Mouse (Mus musculus): ENCODE measurements around the gene Nol9. TPM values are rescaled to one million over a fixed set of nuclear protein-coding genes. Genes with fewer than 3 reads are reported as not detected.

Nol9 gene
- polyA plus RNA-seq, 1 experiment, result 22.8 TPM

GRCm38 (mm10) chr4:152077191-152077590, 38.1 kb downstream of the Nol9 start:
- no peak overlapping the region for H3K4me3 ChIP-seq (ENCODE audit: extremely low read depth, insufficient read depth, insufficient read length)
- H3K36me3 ChIP-seq (ENCODE audit: control insufficient read depth, insufficient read depth, low read length), result no peaks in the 10 kb centered on the region
- WGBS, result 96% methylated on average over 9 of the region's 9 CpGs
- DNase-seq (ENCODE audit: low read depth in 1 of 2, low spot score in 2 of 2), result no peak
- 0 out of 2 replicates have a peak, but pooled peaks cover 1% of the 10 kb centered on the region for H3K27me3 ChIP-seq (ENCODE audit: control insufficient read depth, insufficient read depth, low read length)
- H3K27ac ChIP-seq (ENCODE audit: insufficient read depth, low read length), result no peak overlapping the region
- TF ChIP-seq POLR2A (IDR thresholded peaks at IDR 0.05; ENCODE audit: low read depth, low read length) (no peak), CTCF (IDR thresholded peaks at IDR 0.05; ENCODE audit: extremely low read depth, insufficient read depth, insufficient read length, insufficient replicate concordance) (no peak)
- no peaks in the 10 kb centered on the region for H3K4me1 ChIP-seq (ENCODE audit: control insufficient read depth, insufficient read depth, insufficient read length)

GRCm38 (mm10) chr4:152078105-152078530, 39.0 kb downstream of the Nol9 start:
- Histone ChIP-seq H3K27ac (ENCODE audit: insufficient read depth, low read length) (no peak overlapping the region), H3K36me3 (ENCODE audit: control insufficient read depth, insufficient read depth, low read length) (no peaks in the 10 kb centered on the region), H3K4me3 (ENCODE audit: extremely low read depth, insufficient read depth, insufficient read length) (no peak overlapping the region), H3K4me1 (ENCODE audit: control insufficient read depth, insufficient read depth, insufficient read length) (no peaks in the 10 kb centered on the region), H3K27me3 (ENCODE audit: control insufficient read depth, insufficient read depth, low read length) (no peaks in the 10 kb centered on the region)
- TF ChIP-seq POLR2A (IDR thresholded peaks at IDR 0.05; ENCODE audit: low read depth, low read length) (no peak), CTCF (IDR thresholded peaks at IDR 0.05; ENCODE audit: extremely low read depth, insufficient read depth, insufficient read length, insufficient replicate concordance) (no peak)
- 84% methylated on average over 10 of the region's 10 CpGs for WGBS
- DNase-seq (ENCODE audit: low read depth in 1 of 2, low spot score in 2 of 2), result no peak

GRCm38 (mm10) chr4:152079261-152079660, 40.1 kb downstream of the Nol9 start:
- Histone ChIP-seq H3K4me1 (ENCODE audit: control insufficient read depth, insufficient read depth, insufficient read length) (no peaks in the 10 kb centered on the region), H3K4me3 (ENCODE audit: extremely low read depth, insufficient read depth, insufficient read length) (no peak overlapping the region), H3K27me3 (ENCODE audit: control insufficient read depth, insufficient read depth, low read length) (0 out of 2 replicates have a peak, but pooled peaks cover 1% of the 10 kb centered on the region), H3K27ac (ENCODE audit: insufficient read depth, low read length) (no peak overlapping the region), H3K36me3 (ENCODE audit: control insufficient read depth, insufficient read depth, low read length) (no peaks in the 10 kb centered on the region)
- DNase-seq (ENCODE audit: low read depth in 1 of 2, low spot score in 2 of 2), result no peak
- TF ChIP-seq CTCF (IDR thresholded peaks at IDR 0.05; ENCODE audit: extremely low read depth, insufficient read depth, insufficient read length, insufficient replicate concordance), result no peak
- no peak for TF ChIP-seq POLR2A (IDR thresholded peaks at IDR 0.05; ENCODE audit: low read depth, low read length)
- WGBS, result 87% methylated on average over 3 of the region's 3 CpGs

- WGBS, result 25% methylated on average over 7 of the region's 7 CpGs
Observed at GRCm38 (mm10) chr4:152079931-152080330, 40.8 kb downstream of the Nol9 start.

GRCm38 (mm10) chr4:152083611-152084220, 44.6 kb downstream of the Nol9 start:
- H3K27ac ChIP-seq (ENCODE audit: insufficient read depth, low read length), result no peak overlapping the region
- no peak for DNase-seq (ENCODE audit: low read depth in 1 of 2, low spot score in 2 of 2)
- WGBS, result 88% methylated on average over 7 of the region's 7 CpGs
- TF ChIP-seq CTCF (IDR thresholded peaks at IDR 0.05; ENCODE audit: extremely low read depth, insufficient read depth, insufficient read length, insufficient replicate concordance), result no peak
- no peak for TF ChIP-seq POLR2A (IDR thresholded peaks at IDR 0.05; ENCODE audit: low read depth, low read length)
- no peaks in the 10 kb centered on the region for H3K36me3 ChIP-seq (ENCODE audit: control insufficient read depth, insufficient read depth, low read length)
- H3K4me3 ChIP-seq (ENCODE audit: extremely low read depth, insufficient read depth, insufficient read length), result no peak overlapping the region
- no peaks in the 10 kb centered on the region; the same call in none of the 2 replicates for H3K4me1 ChIP-seq (ENCODE audit: control insufficient read depth, insufficient read depth, insufficient read length)
- peaks cover 9% of the 10 kb centered on the region for H3K27me3 ChIP-seq (ENCODE audit: control insufficient read depth, insufficient read depth, low read length)

More at GRCm38 (mm10) chr4:152079931-152080330, 40.8 kb downstream of the Nol9 start:
- TF ChIP-seq POLR2A (IDR thresholded peaks at IDR 0.05; ENCODE audit: low read depth, low read length), result no peak
- no peak for TF ChIP-seq CTCF (IDR thresholded peaks at IDR 0.05; ENCODE audit: extremely low read depth, insufficient read depth, insufficient read length, insufficient replicate concordance)
- H3K4me3 ChIP-seq (ENCODE audit: extremely low read depth, insufficient read depth, insufficient read length), result no peak overlapping the region
- H3K36me3 ChIP-seq (ENCODE audit: control insufficient read depth, insufficient read depth, low read length), result no peaks in the 10 kb centered on the region
- H3K27me3 ChIP-seq (ENCODE audit: control insufficient read depth, insufficient read depth, low read length), result 0 out of 2 replicates have a peak, but pooled peaks cover 1% of the 10 kb centered on the region
- no peak for DNase-seq (ENCODE audit: low read depth in 1 of 2, low spot score in 2 of 2)
- H3K4me1 ChIP-seq (ENCODE audit: control insufficient read depth, insufficient read depth, insufficient read length), result no peaks in the 10 kb centered on the region
- no peak overlapping the region for H3K27ac ChIP-seq (ENCODE audit: insufficient read depth, low read length)

GRCm38 (mm10) chr4:152084616-152085015, 45.5 kb downstream of the Nol9 start:
- peaks cover 9% of the 10 kb centered on the region for H3K27me3 ChIP-seq (ENCODE audit: control insufficient read depth, insufficient read depth, low read length)
- TF ChIP-seq POLR2A (IDR thresholded peaks at IDR 0.05; ENCODE audit: low read depth, low read length) (no peak), CTCF (IDR thresholded peaks at IDR 0.05; ENCODE audit: extremely low read depth, insufficient read depth, insufficient read length, insufficient replicate concordance) (no peak)
- no peak overlapping the region for H3K27ac ChIP-seq (ENCODE audit: insufficient read depth, low read length)
- no peaks in the 10 kb centered on the region for H3K36me3 ChIP-seq (ENCODE audit: control insufficient read depth, insufficient read depth, low read length)
- DNase-seq (ENCODE audit: low read depth in 1 of 2, low spot score in 2 of 2), result no peak
- no peaks in the 10 kb centered on the region; the same call in none of the 2 replicates for H3K4me1 ChIP-seq (ENCODE audit: control insufficient read depth, insufficient read depth, insufficient read length)
- H3K4me3 ChIP-seq (ENCODE audit: extremely low read depth, insufficient read depth, insufficient read length), result no peak overlapping the region
- WGBS, result 83% methylated on average over 7 of the region's 7 CpGs
